Mouse (Mus musculus) forelimb bud, embryonic 11.5 days (tissue): ENCODE results near the gene Tmem235.
"Not testable (repeated sequence)": the region's sequence is repeated elsewhere in the genome, so short reads cannot be mapped to it uniquely, and the experiment has no call there.

Experiments used
- DNase-seq: peaks from one replicate; pipeline ENCODE4 v3.0.0-alpha.2; 2012; ENCODE audit warnings: low read depth, low spot score

Tmem235 gene

DNA sequence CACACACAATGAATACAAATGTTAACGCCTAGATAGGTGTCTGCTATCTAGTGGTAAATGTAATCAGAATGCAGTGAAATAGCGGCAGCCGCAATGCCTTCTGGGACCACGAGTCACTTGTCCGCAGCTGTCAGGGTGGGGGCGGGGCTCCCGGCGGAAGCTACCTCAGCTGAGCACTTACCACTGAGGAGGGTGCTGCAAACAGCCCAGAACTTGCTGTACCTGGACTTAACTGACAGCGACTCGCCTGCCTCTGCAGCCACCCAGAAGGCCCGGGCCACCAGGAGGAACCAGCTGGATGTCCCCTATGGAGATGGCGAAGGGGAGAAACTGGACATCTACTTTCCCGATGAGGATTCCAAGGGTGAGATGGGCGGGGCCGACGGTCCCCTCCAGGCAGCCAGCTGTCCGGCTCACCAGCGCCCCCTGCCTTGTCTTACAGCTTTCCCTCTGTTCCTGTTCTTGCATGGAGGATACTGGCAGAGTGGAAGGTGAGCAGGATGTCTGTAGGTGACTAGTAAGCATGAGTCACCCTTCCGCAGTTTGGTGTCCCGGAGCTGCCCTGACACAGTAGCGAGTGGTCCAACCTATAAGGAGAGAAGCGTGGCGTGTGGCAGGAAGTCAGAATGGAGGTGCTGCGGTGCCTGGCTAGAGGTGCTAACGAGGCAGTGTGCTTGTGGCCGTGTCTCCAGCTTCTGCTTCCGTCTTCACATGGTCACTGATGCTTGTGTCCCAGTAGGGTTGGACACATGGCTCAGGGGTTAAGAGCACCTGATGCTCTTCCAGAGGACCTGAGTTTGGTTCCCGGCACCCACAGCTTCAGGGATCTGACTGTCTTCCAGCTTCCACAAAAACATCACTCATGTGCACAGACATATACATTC, 28.2 kb upstream of the Tmem235 start:
- peak; percentile 70 for DNase-seq

DNA sequence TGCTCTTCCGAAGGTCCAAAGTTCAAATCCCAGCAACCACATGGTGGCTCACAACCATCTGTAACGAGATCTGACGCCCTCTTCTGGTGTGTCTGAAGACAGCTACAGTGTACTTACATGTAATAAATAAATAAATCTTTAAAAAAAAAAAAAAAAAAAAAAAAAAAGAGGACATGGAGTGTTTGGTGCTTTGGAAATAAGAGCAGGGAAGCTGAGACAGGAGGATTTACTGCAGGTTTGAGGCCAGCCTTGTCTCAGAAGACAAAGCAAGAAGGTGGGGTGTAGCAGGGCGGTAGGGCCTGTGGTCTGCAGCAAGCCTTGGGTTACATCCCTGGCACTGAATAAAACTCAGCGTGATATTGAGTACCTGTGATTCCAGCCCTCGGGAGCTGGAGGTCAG, 27.0 kb upstream of the Tmem235 start:
- not testable (repeated sequence) for DNase-seq

DNA sequence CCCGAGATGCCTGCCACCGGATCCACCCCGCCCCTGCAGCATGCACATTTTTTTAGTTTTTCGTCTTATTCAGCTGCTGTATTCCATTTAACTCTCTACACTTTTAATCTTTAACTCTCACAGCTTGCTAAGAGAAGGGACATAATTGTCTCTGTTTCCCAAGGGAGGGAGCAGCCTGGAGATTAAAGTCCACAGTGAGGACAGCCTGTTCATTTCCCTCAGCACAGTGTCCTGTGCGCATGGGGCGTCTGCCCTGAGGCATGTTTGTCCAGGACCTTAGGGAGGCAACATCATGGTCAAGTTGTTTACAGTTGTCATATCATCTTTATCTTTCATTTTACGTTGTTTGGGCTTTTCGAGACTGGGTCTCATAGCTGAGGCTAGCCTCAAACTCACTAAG, 26.5 kb upstream of the Tmem235 start:
- DNase-seq = no peak

DNA sequence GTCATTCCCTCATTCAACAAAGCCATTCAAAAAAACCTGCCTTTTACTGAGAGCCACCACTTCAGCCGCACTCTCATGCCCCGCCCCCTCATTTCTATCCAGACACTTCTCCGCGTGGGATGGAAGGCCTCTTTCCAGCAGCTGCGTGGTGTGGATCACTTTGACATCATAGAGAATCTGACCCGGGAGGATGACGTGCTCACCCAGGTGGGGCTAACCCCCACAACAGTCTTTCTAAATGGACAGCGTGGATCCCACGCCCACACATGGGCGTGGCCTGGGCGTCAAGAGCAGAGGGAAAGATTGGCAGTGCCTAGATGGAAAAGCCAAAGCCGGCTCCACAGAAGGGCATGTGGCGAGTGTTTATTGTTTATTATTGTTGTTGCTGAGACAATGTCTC, 24.2 kb upstream of the Tmem235 start:
- DNase-seq = peak; percentile 44

DNA sequence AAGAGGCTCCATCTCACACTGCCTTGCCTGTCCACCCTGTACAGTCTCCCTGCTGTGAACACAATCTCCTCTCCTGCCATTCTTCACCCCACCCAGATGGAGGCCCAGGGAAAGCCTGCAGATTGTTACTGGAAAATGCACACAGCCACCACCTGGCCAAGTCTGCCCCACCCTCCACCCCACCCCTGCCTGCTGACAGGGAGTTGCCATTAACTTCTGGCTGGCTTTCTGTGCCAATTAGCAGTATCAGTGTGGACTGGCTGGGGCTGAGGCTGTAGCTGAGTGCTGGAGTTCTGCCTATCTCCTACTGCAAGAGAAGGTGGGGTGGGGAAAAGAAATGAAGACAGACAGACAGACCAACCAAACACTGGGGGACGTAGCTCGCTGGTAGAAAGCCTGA, 22.0 kb upstream of the Tmem235 start:
- no peak for DNase-seq

DNA sequence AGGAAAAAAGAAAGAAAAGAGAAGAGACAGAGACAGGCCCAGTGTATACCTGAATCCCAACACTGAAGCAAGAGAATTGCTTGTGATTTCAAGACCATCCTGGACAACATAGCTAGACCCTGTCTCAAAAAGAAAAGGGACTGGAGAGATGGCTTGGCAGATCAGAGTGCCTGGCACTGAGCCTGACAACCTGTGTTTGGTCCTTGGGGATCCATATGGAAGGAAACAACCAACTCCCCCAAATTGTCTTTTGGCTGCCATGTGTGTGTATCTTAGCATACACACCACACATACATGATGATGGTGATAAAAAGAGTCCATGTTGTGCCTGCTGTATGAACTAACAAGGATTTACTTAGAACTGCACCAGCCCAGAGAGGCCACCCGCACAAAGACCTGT, 21.5 kb upstream of the Tmem235 start:
- DNase-seq = no peak

DNA sequence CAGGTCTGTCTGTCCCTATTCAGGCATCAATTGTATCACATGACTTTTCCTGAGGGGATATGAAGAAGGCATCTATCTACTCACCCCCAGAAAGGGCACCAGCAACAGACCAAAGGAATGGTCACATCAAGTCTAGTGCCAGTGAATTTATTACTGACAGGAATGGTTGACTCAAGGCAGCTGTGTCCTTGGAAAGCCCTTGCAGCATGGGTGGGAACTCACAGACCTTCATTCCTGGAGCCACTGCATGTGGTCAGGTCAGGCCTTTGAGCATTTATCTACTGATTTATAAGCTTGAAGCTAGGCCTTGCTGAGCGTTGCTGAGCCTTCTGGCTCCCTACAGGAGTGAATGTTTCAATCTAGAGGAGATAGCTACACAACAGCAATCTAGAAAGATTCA, 19.6 kb upstream of the Tmem235 start:
- DNase-seq = no peak

DNA sequence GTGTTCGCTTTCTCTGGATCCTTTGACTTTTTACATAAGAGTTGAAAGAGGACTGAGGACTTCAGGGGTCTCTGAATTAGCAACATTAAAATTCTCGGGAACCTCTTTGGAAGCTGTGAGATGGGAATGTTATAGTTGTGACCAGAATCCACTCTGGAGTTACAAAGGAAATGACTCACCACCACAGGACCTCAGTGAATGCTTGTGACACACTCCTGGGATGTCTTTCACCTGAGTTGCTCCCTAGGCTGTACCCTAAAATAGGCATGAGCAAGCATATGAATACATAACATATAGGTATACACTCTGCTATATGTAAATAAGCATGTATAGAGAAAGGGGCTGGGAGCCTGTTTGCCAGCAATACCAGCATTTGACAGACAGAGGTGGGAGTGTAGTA, 17.1 kb upstream of the Tmem235 start:
- DNase-seq = no peak

DNA sequence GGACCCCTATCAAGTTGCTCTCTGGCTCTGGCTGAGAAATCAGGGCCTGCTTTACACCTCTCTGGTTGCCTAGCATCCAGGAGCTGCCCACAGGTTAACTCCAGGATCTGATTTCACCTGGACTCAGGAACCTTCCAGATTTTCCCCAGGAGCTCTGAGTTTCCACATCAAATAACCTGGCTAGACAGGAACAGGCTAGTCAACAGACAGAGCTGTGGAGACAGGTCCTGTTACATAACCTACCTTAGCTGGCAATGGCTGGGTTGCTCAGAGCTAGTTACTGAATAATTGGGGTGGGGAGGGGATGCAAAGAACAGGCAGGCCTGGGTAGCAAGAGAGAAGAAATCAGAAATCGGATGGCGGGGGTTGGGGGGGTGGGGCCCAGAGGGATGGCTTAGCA, 15.6 kb upstream of the Tmem235 start:
- DNase-seq = no peak

DNA sequence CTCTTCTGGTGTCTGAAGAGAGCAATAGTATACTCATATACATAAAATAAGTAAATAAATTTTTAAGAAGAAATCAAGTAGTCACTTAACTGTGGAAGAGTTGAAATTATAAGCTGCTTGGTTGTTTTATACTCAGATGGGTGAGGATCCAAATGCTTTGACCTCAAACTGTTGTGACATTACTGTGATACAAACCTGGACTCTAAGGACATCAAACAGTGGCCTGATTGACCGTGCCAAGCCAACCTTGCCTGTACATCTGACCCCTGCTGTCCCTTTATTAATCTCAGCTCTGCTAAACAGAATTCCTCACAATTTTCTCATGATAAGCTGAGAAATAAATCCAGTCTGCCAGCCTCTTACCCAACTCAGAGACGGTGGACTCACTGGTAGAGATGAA, 14.9 kb upstream of the Tmem235 start:
- DNase-seq = no peak

DNA sequence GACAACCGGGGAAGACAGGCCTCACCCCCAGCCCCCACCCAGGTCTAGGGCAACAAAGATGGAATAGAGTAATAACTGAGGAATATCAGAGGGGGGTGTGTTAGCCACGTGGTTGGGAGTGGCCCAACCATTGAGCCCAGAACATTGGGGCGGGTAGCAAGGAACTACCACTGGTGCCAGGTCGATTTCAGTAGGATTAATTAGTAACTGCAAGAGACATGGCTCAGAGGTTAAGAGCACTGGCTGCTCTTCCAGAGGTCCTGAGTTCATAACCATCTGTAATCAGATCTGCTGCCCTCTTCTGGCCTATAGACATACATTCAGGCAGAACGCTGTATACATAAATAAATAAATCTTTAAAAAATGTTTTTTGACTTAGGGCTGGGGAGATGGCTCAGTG, 13.9 kb upstream of the Tmem235 start:
- DNase-seq = no peak

DNA sequence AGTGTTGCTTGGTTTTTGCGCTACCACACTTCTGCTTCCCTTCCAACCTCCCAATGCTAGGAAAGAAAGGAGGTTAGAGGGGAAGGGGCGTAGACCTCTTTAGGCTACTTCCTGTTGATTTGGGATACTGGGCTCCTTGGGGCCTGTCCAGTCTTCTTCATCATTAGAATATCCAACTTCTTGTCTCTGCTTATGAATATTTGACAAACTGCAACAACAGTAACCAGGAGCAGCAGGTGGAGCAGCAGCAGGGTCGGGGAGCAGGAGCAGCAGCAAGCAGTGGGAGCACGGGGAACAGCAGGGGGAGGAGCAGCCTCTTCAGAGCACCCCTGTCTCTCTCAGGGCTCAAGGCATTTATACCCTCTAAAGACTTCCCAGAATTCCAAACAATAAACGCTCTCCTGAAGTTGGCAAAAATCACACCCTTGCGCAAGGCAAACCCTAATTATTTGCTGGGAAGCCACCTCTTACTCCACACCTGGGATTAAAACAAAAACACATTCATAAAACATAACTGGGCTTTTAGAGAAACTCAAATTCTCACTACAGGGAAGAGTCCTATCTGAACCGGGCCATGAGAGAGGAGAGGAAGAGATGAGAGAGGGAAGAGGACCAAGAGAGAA, 12.8 kb upstream of the Tmem235 start:
- DNase-seq = no peak

DNA sequence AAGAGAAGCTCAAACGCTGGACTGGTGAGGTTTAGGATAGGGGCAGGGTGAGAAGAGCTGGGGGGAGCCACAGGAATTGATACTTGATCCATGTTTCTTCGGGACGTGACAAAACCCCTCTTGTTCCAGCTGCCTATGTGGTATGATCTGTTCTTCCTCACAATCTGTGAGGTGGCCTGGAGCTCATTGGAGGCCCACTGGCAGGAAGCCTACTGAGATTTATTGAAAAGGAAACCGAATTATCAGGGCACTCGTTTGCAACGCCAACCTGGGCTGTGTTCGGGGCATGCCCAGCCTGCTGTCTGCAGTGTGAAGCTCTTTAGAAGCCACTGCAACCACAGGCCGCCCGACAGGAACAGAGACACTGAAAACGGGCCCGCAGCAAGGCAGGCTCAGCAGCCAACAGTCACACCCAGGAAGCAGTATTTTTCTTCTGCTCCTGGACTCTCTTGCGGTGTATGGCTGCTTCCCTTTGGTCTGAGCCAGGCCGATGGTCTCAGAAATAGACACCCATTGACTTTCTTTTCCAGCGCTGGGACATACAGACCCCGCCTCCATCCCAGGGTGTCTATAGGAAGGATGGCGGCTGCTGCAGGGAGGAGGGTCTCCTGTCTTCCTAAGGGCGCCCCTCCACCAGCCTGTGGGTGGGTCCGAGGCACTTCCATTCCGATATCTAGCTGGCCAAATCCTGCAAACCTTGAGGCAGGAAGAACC, 12.1 kb upstream of the Tmem235 start:
- no peak for DNase-seq

DNA sequence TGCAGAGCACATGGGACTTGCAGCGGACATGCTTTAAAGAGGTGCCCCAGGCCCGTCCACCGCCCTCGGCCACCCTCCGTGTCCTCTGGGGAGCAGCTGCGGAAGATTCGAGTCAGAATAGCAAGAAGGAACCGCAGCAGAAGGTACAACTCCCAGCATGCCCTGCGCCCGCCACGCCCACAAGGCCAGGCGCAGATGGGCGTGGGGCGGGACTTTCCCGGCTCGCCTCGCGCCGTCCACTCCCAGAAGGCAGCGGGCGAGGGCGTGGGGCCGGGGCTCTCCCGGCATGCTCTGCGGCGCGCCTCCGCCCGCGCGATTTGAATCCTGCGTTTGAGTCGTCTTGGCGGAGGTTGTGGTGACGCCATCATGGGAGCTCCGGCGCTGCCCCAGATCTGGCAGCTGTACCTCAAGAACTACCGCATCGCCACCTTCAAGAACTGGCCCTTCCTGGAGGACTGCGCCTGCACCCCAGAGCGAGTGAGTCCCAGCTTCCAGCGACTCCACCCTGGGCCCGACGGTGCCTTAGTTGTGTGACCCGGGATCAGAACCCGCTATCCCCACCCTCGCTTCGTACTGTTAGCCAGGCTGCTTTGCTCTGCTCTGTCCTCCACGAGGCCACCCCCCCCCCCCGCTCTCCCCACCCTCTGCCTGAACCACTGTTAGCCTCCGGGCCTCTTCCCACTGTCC, 11.4 kb upstream of the Tmem235 start, which contains the start of gene Birc5:
Birc5 (plus strand) TSS at position 267 of the 687 bp plus-strand sequence.
- DNase-seq = peak; percentile 95

DNA sequence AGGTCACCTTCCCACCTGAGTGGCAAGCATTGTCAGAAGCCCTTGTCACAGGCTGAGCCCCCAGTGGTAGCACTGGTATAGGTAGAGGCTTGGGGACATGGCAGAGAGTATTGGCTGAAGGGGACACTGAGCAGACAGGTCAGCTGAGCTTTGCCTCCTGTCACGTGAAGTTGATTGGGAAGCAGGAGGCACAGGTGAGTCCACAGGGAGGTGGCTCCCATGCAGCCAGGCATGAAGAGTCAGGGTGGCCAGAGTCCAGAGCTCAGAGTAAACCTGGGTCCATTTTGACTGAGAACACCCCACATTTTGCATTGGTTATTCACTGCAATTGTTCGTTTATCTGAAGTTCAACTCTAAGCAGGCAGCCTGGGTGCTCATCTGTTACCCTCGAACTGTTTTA, 7.7 kb upstream of the Tmem235 start:
- DNase-seq = no peak

DNA sequence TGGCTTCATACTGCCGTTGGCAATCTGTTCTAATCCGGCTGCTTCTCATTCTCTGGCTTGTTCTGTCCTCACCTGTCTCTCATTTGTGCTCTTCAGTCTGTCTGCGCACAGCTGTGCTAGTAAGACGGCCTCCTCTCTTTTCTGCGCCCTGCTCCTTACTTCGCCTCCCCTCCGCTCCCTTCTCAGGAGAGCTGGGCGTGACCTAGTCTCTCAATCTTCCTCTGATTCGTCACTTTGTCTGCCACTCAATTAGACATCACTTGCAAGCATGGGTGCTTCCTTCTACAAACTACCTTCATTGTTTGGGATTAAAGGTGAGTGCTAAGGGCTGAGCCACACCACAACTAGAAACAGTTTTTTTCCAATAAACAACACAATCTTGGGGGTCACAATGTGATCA, 6.3 kb upstream of the Tmem235 start:
- no peak for DNase-seq

DNA sequence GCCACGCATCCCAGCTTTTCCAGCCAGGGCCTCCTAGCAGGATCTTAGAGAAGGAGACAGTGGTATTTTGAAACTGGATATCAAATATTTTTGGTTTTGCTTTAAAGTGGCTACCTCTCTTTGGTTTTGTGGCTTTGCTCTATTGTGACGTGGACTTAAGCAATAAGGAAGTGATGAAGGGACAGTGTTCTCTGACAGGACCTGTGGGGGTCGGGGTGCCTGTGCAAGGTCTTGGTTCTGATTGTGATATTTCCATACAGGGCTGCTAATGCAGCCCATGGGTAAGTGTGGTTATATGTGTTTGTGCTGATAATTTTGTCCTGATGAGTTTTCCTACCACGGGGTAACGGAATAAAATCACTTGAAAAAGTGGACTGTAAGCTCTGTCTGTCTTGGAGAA, 5.2 kb upstream of the Tmem235 start:
- no peak for DNase-seq

DNA sequence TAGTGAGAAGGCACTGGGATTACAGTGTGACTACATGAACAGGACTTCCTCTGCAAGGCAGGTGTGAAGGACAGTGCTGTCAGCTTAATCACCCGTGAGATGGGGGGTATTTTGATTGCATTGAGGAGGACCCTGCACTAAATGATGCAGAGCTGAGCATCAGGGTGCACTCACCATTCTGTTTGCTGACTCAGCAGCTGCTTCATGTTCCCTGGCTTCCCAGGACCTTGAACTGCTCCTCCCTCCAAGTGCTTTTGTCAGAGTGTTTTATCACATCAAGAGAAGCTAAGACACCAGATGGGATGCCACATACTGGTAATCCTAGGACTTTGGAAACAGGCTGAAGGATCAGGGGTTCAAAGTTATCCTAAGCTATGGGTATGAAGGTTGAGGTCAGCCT, 4.6 kb upstream of the Tmem235 start:
- no peak for DNase-seq

DNA sequence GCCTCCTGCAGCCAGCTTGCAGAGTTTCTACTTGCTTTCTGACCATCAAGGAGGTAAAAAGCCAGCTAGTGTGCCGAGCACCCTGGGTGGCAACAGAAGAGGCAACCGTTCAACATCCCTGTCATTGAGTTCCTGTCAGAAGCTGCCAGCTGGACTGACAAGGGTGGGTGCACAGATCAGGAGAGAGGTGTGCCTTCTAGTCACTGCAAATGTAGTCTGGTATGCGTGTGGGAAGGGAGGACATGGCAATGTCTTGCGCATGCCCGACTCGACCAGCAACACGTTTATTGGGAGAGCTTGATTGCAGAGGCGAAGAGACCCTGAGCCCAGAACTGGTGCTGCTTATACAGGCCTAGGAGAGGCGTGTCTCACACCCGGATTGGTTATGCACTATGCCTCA, 3.1 kb upstream of the Tmem235 start:
- DNase-seq = no peak

DNA sequence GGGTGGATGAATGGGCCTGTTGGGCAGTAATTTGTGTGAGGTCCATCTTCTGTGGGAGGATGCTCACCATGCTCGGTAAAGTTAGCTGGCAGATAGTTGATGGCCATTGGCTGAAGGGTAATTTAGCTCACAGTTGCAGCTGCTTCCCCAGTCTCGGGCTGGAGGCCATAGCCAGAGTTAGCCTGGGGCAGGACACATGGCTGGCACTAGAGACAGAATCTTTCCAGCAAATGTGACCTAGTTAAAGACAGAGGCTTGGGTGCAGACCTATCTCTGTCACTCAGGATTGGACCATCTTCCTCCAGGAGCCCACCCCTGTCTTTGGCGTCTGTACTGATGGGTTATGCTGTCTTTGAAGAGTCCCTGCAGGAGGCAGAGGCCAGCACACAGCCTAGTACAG, 2.2 kb upstream of the Tmem235 start:
- DNase-seq = no peak

DNA sequence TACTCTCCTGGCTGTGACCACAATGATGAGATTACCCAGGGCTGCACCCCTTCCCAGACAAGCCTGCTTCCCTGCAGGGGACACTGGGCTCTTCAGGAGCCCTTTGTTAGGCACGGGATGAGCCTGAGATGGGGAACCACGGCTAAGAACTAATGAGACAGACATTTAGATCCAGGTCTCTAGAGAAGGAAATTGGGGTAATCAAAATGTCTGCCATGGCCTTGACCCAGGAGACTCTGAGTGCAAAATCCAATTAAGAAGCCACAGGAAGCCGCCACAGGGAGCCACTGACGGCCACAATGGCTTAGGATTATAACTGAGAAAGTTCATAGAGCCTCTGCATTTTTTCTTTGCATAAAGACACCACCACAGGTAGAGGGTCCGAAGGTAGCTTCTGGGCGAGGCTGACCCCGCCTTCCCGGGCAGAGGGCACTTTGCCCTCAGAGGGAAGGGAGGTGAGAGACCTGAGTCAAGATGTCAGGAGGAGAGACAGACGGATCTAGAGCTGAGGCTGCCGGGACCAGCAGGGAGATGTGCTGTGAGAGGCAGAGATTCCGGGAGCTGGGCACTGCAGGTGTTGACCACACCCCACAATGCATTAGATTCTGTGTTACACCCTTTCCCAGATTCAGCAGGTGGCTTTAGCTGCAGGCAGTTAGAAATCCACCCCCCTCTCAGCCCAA, 2.8 kb downstream of the Tmem235 start:
- DNase-seq = no peak
